Mouse (Mus musculus) CH12.LX (cell line): ENCODE results near the gene Spag17. TPM values are rescaled to one million over a fixed set of nuclear protein-coding genes. Genes with fewer than 3 reads are reported as not detected.
A peak's percentile ranks its signal among the peaks of the same experiment; 100 is the strongest.

Source experiments
- DNase-seq: peaks from one replicate; pipeline ENCODE4 v3.0.0-alpha.2; 2013; ENCODE audit errors: extremely low read depth
- H3K27ac ChIP-seq: 2 replicates; pipeline ENCODE4 v1.5.1; 2012; ENCODE audit warnings: low read depth, mild to moderate bottlenecking, control low read depth, moderate library complexity; ENCODE audit not compliant: insufficient read depth
- H3K27me3 ChIP-seq: replicated peaks from 2 replicates; pipeline ENCODE3; 2012; ENCODE audit warnings: inconsistent platforms
- H3K36me3 ChIP-seq, 2 experiments: replicated peaks in 1 of 2; 2 replicates each; pipeline versions ENCODE3 to v1.6.1; 2012; ENCODE audit warnings: inconsistent platforms in 1 of 2, low read length in 1 of 2, mild to moderate bottlenecking in 1 of 2, mixed read lengths in 1 of 2, moderate library complexity in 1 of 2; ENCODE audit not compliant: control insufficient read depth in 1 of 2, insufficient read depth in 1 of 2
- H3K4me1 ChIP-seq, 2 experiments: 2 replicates each; pipeline ENCODE4 v1.6.1; 2012; ENCODE audit warnings: inconsistent platforms in 1 of 2, moderate library complexity in 1 of 2; ENCODE audit not compliant: insufficient read depth in 2 of 2, control insufficient read depth in 1 of 2
- H3K4me2 ChIP-seq: 2 replicates; pipeline ENCODE4 v1.6.1; 2012; ENCODE audit warnings: low read depth, mild to moderate bottlenecking, control low read depth; ENCODE audit not compliant: poor library complexity, insufficient read depth, severe bottlenecking
- H3K4me3 ChIP-seq, 3 experiments: fragments of 150-350 bp in 1 of 3; sonication (generic) in 1 of 3; replicated peaks in 1 of 3; 2 replicates each; pipeline versions ENCODE3 to v1.5.1; 2011 to 2012; ENCODE audit warnings: low read depth in 2 of 3, low read length in 2 of 3, mild to moderate bottlenecking in 2 of 3, moderate library complexity in 2 of 3, control low read depth in 1 of 3, improper control_type of control experiment in 1 of 3, inconsistent platforms in 1 of 3, mixed read lengths in 1 of 3; ENCODE audit not compliant: poor library complexity in 1 of 3
- H3K79me2 ChIP-seq: replicated peaks from 2 replicates; pipeline ENCODE4 v1.6.1; 2012; ENCODE audit warnings: mild to moderate bottlenecking, moderate library complexity; ENCODE audit not compliant: control insufficient read depth, poor library complexity, insufficient read depth, severe bottlenecking; ENCODE audit errors: extremely low read depth
- H3K9ac ChIP-seq: 2 replicates; pipeline ENCODE4 v1.6.1; 2012; ENCODE audit warnings: low read depth, mild to moderate bottlenecking, control low read depth, moderate library complexity; ENCODE audit not compliant: insufficient read depth
- H3K9me3 ChIP-seq: replicated peaks from 2 replicates; pipeline ENCODE3; 2012; ENCODE audit warnings: low read length, inconsistent platforms, mixed read lengths
- BHLHE40 ChIP-seq: IDR thresholded peaks from 2 replicates; pipeline ENCODE4 v1.6.1; 2011; ENCODE audit warnings: mild to moderate bottlenecking, low read depth, low read length, improper control_type of control experiment
- GABPA ChIP-seq: IDR thresholded peaks from 2 replicates; pipeline ENCODE4 v1.6.1; 2012; ENCODE audit warnings: low read depth, low read length, improper control_type of control experiment, inconsistent platforms; ENCODE audit not compliant: insufficient replicate concordance
- MAX ChIP-seq: IDR thresholded peaks from 2 replicates; pipeline ENCODE4 v1.6.1; 2011; ENCODE audit warnings: low read length, improper control_type of control experiment
- MEF2A ChIP-seq: IDR thresholded peaks from 2 replicates; pipeline ENCODE4 v1.6.1; 2014; ENCODE audit warnings: low read depth, mild to moderate bottlenecking, inconsistent platforms, low read length, improper control_type of control experiment, borderline replicate concordance
- MXI1 ChIP-seq: IDR thresholded peaks from 2 replicates; pipeline ENCODE4 v1.6.1; 2011; ENCODE audit warnings: mild to moderate bottlenecking, low read depth, low read length, improper control_type of control experiment
- MYC ChIP-seq: IDR thresholded peaks from 2 replicates; pipeline ENCODE4 v1.6.1; 2011; ENCODE audit warnings: low read depth, mild to moderate bottlenecking, improper control_type of control experiment, low read length
- NRF1 ChIP-seq: IDR thresholded peaks from 2 replicates; pipeline ENCODE4 v1.6.1; 2014; ENCODE audit warnings: low read depth, mild to moderate bottlenecking, inconsistent platforms, low read length, improper control_type of control experiment, moderate library complexity
- POLR2A ChIP-seq: IDR thresholded peaks from 2 replicates; pipeline ENCODE4 v1.6.1; 2011; ENCODE audit warnings: low read depth, mild to moderate bottlenecking, improper control_type of control experiment, low read length
- RAD21 ChIP-seq: IDR thresholded peaks from 2 replicates; pipeline ENCODE4 v1.6.1; 2011; ENCODE audit warnings: low read depth, mild to moderate bottlenecking, low read length, improper control_type of control experiment, moderate library complexity
- SMC3 ChIP-seq: IDR thresholded peaks from 2 replicates; pipeline ENCODE4 v1.6.1; 2011; ENCODE audit warnings: low read depth, low read length, improper control_type of control experiment
- ZNF384 ChIP-seq: IDR thresholded peaks from 2 replicates; pipeline ENCODE4 v1.6.1; 2012; ENCODE audit warnings: low read depth, low read length, improper control_type of control experiment, inconsistent platforms
- dilution Hi-C: fragments of 300-500 bp; cut with MboI; formaldehyde crosslinking; loops from 2 replicates; pipeline ENCODE4 v1.14.3; 2020; ENCODE audit warnings: low sequenced_read_pairs; ENCODE audit not compliant: extremely low pct_unique_long_range_greater_than_20kb, extremely low pct_ligation_motif_present
- in situ Hi-C: fragments of 300-500 bp; cut with MboI; formaldehyde crosslinking; loops from 3 replicates; pipeline ENCODE4 v1.14.3; 2019; ENCODE audit warnings: low sequenced_read_pairs, low pct_ligation_motif_present, low pct_unique_long_range_greater_than_20kb, mixed read lengths
- polyA plus RNA-seq: library from polyadenylated mRNA; unstranded; fragments of >175 nt; gene quantifications from 2 replicates; pipeline ENCODE4 v1.2.1, GENCODE M21; 2012; ENCODE audit warnings: low read depth; ENCODE audit not compliant: insufficient read length
- total RNA-seq, 2 experiments: library from RNA; depleted of rRNA; stranded (reverse); fragments of 300-350 nt in 1 of 2; fragments of >200 nt in 1 of 2; gene quantifications; 2 replicates each; pipeline ENCODE4 v1.2.3; 2012 to 2014

Spag17 gene
- total and polyA plus RNA-seq, 3 experiments, result not detected

- Histone ChIP-seq H3K27me3 (no peaks in the 10 kb centered on the region), H3K4me2 (no peak overlapping the region), H3K27ac (no peak overlapping the region), H3K36me3 (no peaks in the 10 kb centered on the region), H3K4me3 (no peak overlapping the region), H3K9ac (no peak overlapping the region), H3K9me3 (no peaks in the 10 kb centered on the region), H3K79me2 (no peaks in the 10 kb centered on the region), H3K4me1 (0 out of 4 replicates have a peak, but pooled peaks cover 0 to 2% of the 10 kb centered on the region in 2 experiments)
- in situ Hi-C loops (no loop called here), dilution Hi-C loops (no loop called here)
- TF ChIP-seq POLR2A, result no peak
- TF ChIP-seq BHLHE40, result peak; percentile 67
- no peak for DNase-seq
These were observed 79.1 kb downstream of the Spag17 start for GRCm38 (mm10) chr3:99964345-99964744.

DNA sequence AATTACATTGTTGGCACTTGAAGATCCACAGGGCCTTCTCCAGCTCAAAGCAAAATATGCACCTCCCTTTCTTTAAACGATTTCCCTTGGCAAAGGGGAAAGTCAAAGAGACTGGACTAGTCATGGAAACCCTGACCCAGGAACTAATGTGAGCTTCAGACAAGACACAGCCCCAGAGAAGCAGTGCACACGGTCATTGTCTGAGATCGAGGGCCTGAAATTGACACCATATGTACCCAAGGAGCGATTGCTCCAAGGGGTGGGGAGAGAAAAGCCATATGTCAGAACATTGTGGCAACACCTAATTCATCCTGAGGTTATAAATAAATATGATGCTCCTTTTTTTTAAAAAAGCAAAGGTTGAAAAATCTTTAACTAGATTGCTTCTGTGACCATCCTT is 80.7 kb downstream of the Spag17 start:
- Histone ChIP-seq H3K4me3 (no peak overlapping the region), H3K4me1 (0 out of 4 replicates have a peak, but pooled peaks cover 0 to 2% of the 10 kb centered on the region in 2 experiments), H3K9me3 (no peaks in the 10 kb centered on the region), H3K36me3 (no peaks in the 10 kb centered on the region), H3K27me3 (no peaks in the 10 kb centered on the region), H3K9ac (no peak overlapping the region), H3K27ac (no peak overlapping the region), H3K79me2 (no peaks in the 10 kb centered on the region), H3K4me2 (no peak overlapping the region)
- no peak for TF ChIP-seq MXI1
- TF ChIP-seq MAX, result no peak
- no peak for TF ChIP-seq SMC3
- TF ChIP-seq GABPA, result no peak
- TF ChIP-seq MEF2A, result no peak
- TF ChIP-seq RAD21, result no peak
- no peak for DNase-seq
- in situ Hi-C loops, result no loop called here
- dilution Hi-C loops, result no loop called here

DNA sequence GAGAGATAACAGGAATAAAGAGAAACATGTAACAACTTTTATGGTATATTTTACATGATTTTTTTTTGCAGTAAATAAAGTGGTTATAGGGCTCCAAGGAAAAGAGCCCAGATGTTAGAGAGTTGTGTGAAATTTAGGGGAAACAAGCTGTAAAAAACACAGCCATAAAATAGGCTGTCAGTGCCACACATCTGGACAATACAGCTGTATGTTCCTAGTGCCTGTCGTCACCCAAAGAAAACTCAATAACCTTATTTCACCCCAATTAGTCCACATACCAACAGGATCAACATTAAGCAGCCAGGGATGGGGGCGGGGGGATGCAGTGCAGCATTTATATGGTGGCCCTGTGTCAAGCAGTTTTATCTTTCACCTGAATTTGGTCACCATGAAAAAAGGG is 81.1 kb downstream of the Spag17 start:
- DNase-seq, result no peak
- in situ Hi-C loops, result no loop called here
- Histone ChIP-seq H3K27me3 (no peaks in the 10 kb centered on the region), H3K4me2 (no peak overlapping the region), H3K9ac (no peak overlapping the region), H3K9me3 (no peaks in the 10 kb centered on the region), H3K4me3 (no peak overlapping the region), H3K36me3 (no peaks in the 10 kb centered on the region), H3K79me2 (no peaks in the 10 kb centered on the region), H3K4me1 (0 out of 4 replicates have a peak, but pooled peaks cover 0 to 2% of the 10 kb centered on the region in 2 experiments), H3K27ac (no peak overlapping the region)
- dilution Hi-C loops, result no loop called here
- TF ChIP-seq MYC, result no peak
- no peak for TF ChIP-seq ZNF384
- no peak for TF ChIP-seq NRF1
- no peak for TF ChIP-seq BHLHE40
